Mouse (Mus musculus) small intestine, adult 2 months (tissue): ENCODE results near the gene Cnot6. TPM values are rescaled to one million over a fixed set of nuclear protein-coding genes. Genes with fewer than 3 reads are reported as not detected.

Source experiments
- H3K27ac ChIP-seq: fragments of 200-500 bp; 2 replicates; pipeline ENCODE4 v1.5.1; 2012; ENCODE audit warnings: low read depth, low read length, control low read depth, inconsistent platforms; ENCODE audit not compliant: insufficient read depth
- H3K27me3 ChIP-seq: fragments of 200-500 bp; 2 replicates; pipeline ENCODE4 v1.6.1; 2012; ENCODE audit warnings: mild to moderate bottlenecking, moderate library complexity, low read length, inconsistent platforms; ENCODE audit not compliant: control insufficient read depth, insufficient read depth
- H3K36me3 ChIP-seq: fragments of 200-500 bp; 2 replicates; pipeline ENCODE4 v1.6.1; 2012; ENCODE audit warnings: mild to moderate bottlenecking, low read length, control low read depth, inconsistent platforms; ENCODE audit not compliant: control insufficient read depth, insufficient read depth
- H3K4me1 ChIP-seq: fragments of 200-500 bp; 2 replicates; pipeline ENCODE4 v1.6.1; 2012; ENCODE audit warnings: low read length, inconsistent platforms, mixed read lengths; ENCODE audit not compliant: control insufficient read depth, insufficient read depth, insufficient read length
- H3K4me3 ChIP-seq: fragments of 200-500 bp; 2 replicates; pipeline ENCODE4 v1.5.1; 2012; ENCODE audit warnings: low read depth, mild to moderate bottlenecking, control low read depth, inconsistent platforms, low read length, moderate library complexity
- CTCF ChIP-seq: fragments of 200-500 bp; IDR thresholded peaks from 2 replicates; pipeline ENCODE4 v1.5.1; 2012; ENCODE audit warnings: low read depth, mild to moderate bottlenecking, control low read depth, inconsistent platforms, low read length, moderate library complexity, mixed read lengths; ENCODE audit not compliant: insufficient replicate concordance, insufficient read length; ENCODE audit errors: extremely low read depth
- POLR2A ChIP-seq: fragments of 200-500 bp; IDR thresholded peaks from 2 replicates; pipeline ENCODE4 v1.6.1; 2012; ENCODE audit warnings: low read depth, mild to moderate bottlenecking, control low read depth, inconsistent platforms, low read length, moderate library complexity
- WGBS: fragments of 180-500 bp; shearing (Covaris S2); methylation state at CpG from one replicate; pipeline ENCODE4 v1.1.7; 2018; 5-methylcytosine and 5-hydroxymethylcytosine counted together
- polyA plus RNA-seq: library from polyadenylated mRNA; depleted of rRNA; stranded (reverse); fragments of >200 nt; gene quantifications from 2 replicates; pipeline ENCODE4 v1.2.3, GENCODE M21; 2012

Gene Cnot6
- polyA plus RNA-seq, 1 experiment, result 5.1 TPM

DNA sequence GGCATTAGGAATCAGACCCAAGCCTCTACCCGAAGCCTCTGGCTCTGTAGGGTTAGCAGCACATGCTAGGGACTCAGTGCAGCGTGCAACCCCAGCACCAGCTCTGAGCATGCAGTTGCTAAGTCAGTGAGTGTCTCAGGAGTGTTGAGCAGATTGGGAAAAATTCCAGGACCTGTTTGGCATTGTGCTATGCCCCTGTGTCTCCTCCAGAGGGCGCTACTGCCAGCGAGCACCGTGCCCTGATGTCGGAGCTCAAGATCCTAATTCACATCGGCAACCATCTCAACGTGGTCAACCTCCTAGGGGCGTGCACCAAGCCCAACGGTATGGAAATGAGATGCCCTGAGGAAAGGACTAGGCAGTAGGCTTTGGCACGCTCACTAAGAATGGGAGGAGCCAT is 76.1 kb downstream of the Cnot6 start:
- 8% methylated on average over 11 of the region's 11 CpGs for WGBS
- no peak overlapping the region for H3K4me3 ChIP-seq
- no peaks in the 10 kb centered on the region for H3K36me3 ChIP-seq
- peaks cover 7% of the 10 kb centered on the region; the same call in 1 of the 2 replicates for H3K4me1 ChIP-seq
- H3K27me3 ChIP-seq, result no peaks in the 10 kb centered on the region; the same call in 1 of the 2 replicates
- H3K27ac ChIP-seq, result no peak overlapping the region
- TF ChIP-seq CTCF, result peak; percentile 29; the same call in 1 of the 2 replicates
- no peak for TF ChIP-seq POLR2A

DNA sequence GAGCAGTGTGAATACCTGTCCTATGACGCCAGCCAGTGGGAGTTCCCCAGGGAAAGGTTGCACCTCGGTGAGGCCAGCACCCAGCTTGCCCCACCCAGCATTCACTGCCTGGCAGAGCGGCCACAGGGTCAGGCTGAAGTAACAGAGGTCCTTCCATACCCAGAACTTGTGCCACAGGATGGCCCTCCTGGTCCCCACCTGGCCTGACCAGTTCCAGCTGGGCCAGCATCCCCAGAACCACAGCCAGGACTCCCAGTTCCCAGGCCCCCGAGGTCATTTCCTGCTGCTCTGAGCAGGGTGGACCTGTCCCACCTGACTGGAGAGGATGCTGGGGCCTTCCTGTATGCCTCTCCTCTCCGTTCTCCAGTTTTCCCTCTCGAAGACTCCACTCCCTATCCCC is 76.9 kb downstream of the Cnot6 start:
- TF ChIP-seq CTCF, result no peak
- no peak for TF ChIP-seq POLR2A

DNA sequence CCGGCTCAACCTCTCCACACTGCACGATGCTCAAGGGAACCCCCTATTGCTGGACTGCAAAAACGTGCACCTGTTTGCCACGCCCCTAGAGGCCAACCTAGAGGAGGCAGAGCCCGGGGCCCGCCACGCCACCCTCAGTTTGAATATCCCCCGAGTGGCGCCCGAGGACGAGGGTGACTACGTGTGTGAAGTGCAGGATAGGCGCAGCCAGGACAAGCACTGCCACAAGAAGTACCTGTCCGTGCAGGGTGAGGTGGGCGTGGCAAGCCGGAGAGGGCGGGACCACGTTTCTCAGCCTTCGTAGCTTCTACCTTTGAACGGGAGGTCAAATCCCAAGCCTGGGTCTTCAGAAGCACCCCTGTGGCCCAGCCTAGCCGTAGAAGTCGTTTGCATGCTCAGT is 78.4 kb downstream of the Cnot6 start:
- peak overlapping the region; percentile 27 for H3K4me3 ChIP-seq

More for the DNA sequence above, 76.9 kb downstream of the Cnot6 start:
- Histone ChIP-seq H3K36me3 (no peaks in the 10 kb centered on the region), H3K27me3 (no peaks in the 10 kb centered on the region; the same call in 1 of the 2 replicates), H3K4me3 (no peak overlapping the region), H3K27ac (no peak overlapping the region), H3K4me1 (peaks cover 7% of the 10 kb centered on the region; the same call in 1 of the 2 replicates)
- 63% methylated on average over 6 of the region's 6 CpGs for WGBS

DNA sequence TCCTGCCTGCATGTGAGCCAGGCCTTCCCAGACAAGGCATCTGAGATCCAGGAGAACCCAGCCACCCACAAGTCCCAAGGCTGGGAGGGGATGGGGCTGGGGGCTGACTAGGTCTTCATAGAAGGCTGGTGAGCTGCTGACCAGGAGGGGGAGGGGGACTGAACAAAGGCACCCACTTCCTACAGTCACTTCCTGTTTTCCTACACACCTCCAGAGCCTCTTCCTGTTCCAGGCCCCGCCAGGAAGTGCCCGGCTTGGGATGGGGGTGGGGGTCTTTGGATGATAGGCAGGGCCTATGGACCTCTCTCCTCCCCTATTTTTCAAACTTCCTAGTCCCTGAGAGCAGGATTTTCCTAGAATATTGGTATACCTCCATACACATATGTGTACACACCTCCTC is 80.3 kb downstream of the Cnot6 start:
- no peaks in the 10 kb centered on the region; the same call in 1 of the 2 replicates for H3K27me3 ChIP-seq
- H3K4me3 ChIP-seq, result no peak overlapping the region
- no peak for TF ChIP-seq CTCF
- TF ChIP-seq POLR2A, result no peak
- 66% methylated on average over 2 of the region's 2 CpGs for WGBS
- H3K4me1 ChIP-seq, result peaks cover 7% of the 10 kb centered on the region; the same call in 1 of the 2 replicates
- no peaks in the 10 kb centered on the region for H3K36me3 ChIP-seq
- H3K27ac ChIP-seq, result no peak overlapping the region

More for the DNA sequence above, 78.4 kb downstream of the Cnot6 start:
- WGBS, result 9% methylated on average over 22 of the region's 22 CpGs
- TF ChIP-seq CTCF (no peak), POLR2A (no peak)
- Histone ChIP-seq H3K4me1 (peaks cover 7% of the 10 kb centered on the region; the same call in 1 of the 2 replicates), H3K27ac (no peak overlapping the region), H3K36me3 (no peaks in the 10 kb centered on the region), H3K27me3 (no peaks in the 10 kb centered on the region; the same call in 1 of the 2 replicates)

DNA sequence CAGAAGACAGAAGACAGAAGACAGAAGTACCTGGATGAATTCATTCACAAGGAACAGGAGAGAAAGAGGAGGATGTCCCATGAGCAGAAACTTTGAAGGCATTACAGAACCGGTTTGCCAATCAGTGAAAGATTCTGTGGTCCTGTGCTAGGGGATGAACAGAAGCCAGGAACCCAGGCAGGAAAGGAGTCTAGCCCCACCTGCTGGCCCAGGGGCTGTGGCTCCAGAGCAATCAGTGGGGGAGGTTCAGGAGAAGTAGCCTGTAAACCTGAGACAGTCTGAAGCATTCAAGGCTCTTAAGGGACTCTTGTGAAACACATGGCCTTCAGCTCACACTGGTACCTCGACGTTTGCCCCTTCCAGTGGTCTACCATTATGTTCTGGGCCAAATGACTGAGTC is 81.4 kb downstream of the Cnot6 start:
- 27% methylated on average over 3 of the region's 3 CpGs for WGBS
- H3K4me1 ChIP-seq, result peaks cover 7% of the 10 kb centered on the region; the same call in 1 of the 2 replicates
- no peaks in the 10 kb centered on the region for H3K36me3 ChIP-seq
- H3K27ac ChIP-seq, result no peak overlapping the region
- H3K27me3 ChIP-seq, result no peaks in the 10 kb centered on the region; the same call in 1 of the 2 replicates
- no peak for TF ChIP-seq CTCF
- no peak for TF ChIP-seq POLR2A
- H3K4me3 ChIP-seq, result no peak overlapping the region

DNA sequence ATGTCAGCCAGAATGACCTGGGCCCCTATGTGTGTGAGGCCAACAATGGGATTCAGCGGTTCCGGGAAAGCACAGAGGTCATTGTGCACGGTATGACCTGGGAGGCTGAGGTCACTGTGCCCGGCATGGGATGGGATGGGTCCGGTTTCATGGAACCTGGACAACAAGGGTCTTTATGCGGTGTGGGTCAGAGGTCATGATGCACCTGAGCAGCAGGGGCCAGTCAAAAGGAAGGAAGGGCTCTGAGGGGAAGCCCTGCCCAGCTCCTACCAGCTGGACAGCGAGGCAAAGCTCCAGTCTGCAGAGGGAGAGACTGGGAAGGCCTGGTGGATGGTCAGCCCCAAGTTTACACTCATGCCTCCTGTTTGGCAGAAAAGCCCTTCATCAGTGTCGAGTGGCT is 85.8 kb downstream of the Cnot6 start:
- TF ChIP-seq POLR2A (no peak), CTCF (no peak)

DNA sequence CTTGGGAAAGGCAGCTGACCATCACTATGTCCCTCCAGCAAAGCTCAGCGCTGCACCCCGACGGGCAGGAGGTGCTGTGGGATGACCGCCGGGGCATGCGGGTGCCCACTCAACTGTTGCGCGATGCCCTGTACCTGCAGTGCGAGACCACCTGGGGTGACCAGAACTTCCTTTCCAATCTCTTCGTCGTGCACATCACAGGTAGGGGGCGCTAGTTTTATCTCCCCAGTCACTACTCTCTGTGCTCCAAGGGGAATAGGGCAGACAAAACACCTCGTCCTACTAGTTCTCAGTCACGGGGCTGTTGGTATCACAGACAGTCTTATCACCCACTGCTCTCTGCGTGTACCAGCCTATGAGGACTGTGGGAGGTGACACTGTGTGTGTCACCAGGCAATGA is 86.7 kb downstream of the Cnot6 start:
- H3K4me3 ChIP-seq, result no peak overlapping the region
- TF ChIP-seq CTCF (no peak), POLR2A (no peak)
- no peaks in the 10 kb centered on the region for H3K36me3 ChIP-seq
- H3K4me1 ChIP-seq, result no peaks in the 10 kb centered on the region
- H3K27me3 ChIP-seq, result no peaks in the 10 kb centered on the region
- H3K27ac ChIP-seq, result no peak overlapping the region
- 61% methylated on average over 15 of the region's 15 CpGs for WGBS

More for the DNA sequence above, 85.8 kb downstream of the Cnot6 start:
- Histone ChIP-seq H3K36me3 (no peaks in the 10 kb centered on the region), H3K27ac (no peak overlapping the region), H3K4me1 (no peaks in the 10 kb centered on the region), H3K27me3 (no peaks in the 10 kb centered on the region), H3K4me3 (no peak overlapping the region)
- 73% methylated on average over 8 of the region's 8 CpGs for WGBS

DNA sequence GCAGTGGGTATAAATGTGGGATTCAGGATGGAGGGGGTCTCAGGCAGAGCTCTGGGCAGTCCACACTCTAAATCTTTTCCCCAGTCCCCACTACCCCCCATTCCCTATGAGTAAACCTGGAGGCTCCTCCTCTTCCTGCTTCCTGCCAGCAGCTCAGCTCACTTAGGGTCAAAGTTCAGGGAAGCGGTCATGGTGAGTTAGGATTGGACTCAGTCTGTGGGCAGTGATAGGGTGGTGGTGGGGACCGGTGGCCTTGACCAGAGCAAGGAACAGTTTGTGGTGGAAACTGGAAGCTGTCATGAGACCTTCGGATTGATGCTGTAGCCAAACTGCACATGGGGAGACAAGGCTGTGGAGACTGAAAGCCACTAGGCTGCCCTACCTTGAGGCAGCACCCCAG is 88.4 kb downstream of the Cnot6 start:
- Histone ChIP-seq H3K27me3 (no peaks in the 10 kb centered on the region), H3K36me3 (no peaks in the 10 kb centered on the region), H3K4me3 (no peak overlapping the region), H3K4me1 (no peaks in the 10 kb centered on the region), H3K27ac (no peak overlapping the region)
- WGBS, result 65% methylated on average over 3 of the region's 3 CpGs
- no peak for TF ChIP-seq POLR2A
- TF ChIP-seq CTCF, result no peak
